12 mouse cellular contexts compared by ENCODE assay signal in the genomic region with DNA sequence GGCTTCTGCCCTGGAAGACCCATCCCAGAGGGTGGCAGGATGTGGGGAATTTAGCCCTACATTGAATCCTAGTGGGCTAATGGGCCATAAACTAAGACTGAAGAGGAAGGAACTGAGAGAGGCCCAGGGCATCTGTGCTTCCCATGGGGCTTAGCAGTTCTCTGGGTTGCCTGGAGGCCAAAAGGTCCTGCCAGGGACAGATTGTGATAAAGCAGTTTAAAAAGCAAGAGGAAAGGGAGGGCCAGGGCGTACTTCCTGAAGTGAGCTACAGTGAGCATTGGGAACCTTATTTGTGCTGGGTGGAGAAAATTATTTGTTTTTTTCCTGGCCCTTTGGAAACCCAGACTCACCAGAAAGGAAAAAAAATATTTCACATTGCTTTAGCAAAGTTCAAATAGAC.
DNase-seq lines count a peak whose midpoint lies in the region; ATAC-seq lines count a peak whose summit lies in the region.
"Had no signal": no experiment of that assay in that cellular context is flagged by ENCODE, and none has a peak within 500 bp of the region (broad histone marks: within the 10 kb centered on the region; RNA-seq: fewer than 3 reads in every experiment).

No protein-coding gene starts in this region.

- no peak for ATAC-seq in kidney, embryonic 15.5 days (replicated peaks; ENCODE audit: low FRiP score)
- ATAC-seq in common myeloid progenitor, adult 5-6 weeks (replicated peaks; ENCODE audit: low read depth, poor library complexity, severe bottlenecking), result peak; percentile 66
- ATAC-seq in megakaryocyte progenitor cell, adult 5-6 weeks (replicated peaks; ENCODE audit: poor library complexity), result peak; percentile 71
- ATAC-seq: midbrain, embryonic 13.5 days had no signal

- H3K36me3 ChIP-seq in kidney, embryonic 15.5 days, result no peaks in the 10 kb centered on the region
- H3K36me3 ChIP-seq: hindbrain, embryonic 10.5 days; midbrain, embryonic 13.5 days had no signal

- 82% methylated on average over 1 of the region's 1 CpGs for WGBS in kidney, embryonic 15.5 days

- intact Hi-C loops in left cerebral cortex, postnatal 4 days (cut with DNase I), result no loop called here

- H3K27me3 ChIP-seq in kidney, embryonic 15.5 days, result no peaks in the 10 kb centered on the region
- H3K27me3 ChIP-seq: midbrain, embryonic 13.5 days had no signal

- H3K4me3 ChIP-seq in kidney, embryonic 15.5 days (replicated peaks), result no peak overlapping the region
- H3K4me3 ChIP-seq: hindbrain, embryonic 10.5 days; midbrain, embryonic 13.5 days had no signal

- peaks cover 11% of the 10 kb centered on the region; the same call in 1 of the 2 replicates for H3K4me1 ChIP-seq in kidney, embryonic 15.5 days
- H3K4me1 ChIP-seq: midbrain, embryonic 13.5 days had no signal

- DNase-seq in kidney, adult 8-10 months, result peak; percentile 46 to 65
- DNase-seq in kidney, postnatal 25 days, result peak; percentile 64 to 81
- no peak for DNase-seq in left cerebral cortex, postnatal 4 days
- DNase-seq in embryo, embryonic 11 days, result no peak
- DNase-seq: cerebellum, adult 9-11 months; spleen, adult 18-20 months; thymus, adult 2 months had no signal

- H3K27ac ChIP-seq in kidney, embryonic 15.5 days, result no peak overlapping the region
- H3K27ac ChIP-seq: hindbrain, embryonic 10.5 days; midbrain, embryonic 13.5 days had no signal

- H3K9me3 ChIP-seq in kidney, embryonic 15.5 days (replicated peaks), result no peaks in the 10 kb centered on the region
- H3K9me3 ChIP-seq: hindbrain, embryonic 10.5 days; midbrain, embryonic 13.5 days had no signal

- H3K4me2 ChIP-seq in kidney, embryonic 15.5 days, result no peak overlapping the region
- H3K4me2 ChIP-seq: midbrain, embryonic 13.5 days had no signal

- no peak overlapping the region for H3K9ac ChIP-seq in kidney, embryonic 15.5 days
- H3K9ac ChIP-seq: midbrain, embryonic 13.5 days had no signal

Comparison
In these comparisons a context has a peak if more than half of its experiments do, and no peak if none do; other contexts are left out.
1. DNase-seq: peak in kidney, adult 8-10 months (2 of 2) and kidney, postnatal 25 days (2 of 2); none in left cerebral cortex, postnatal 4 days (single experiment) and embryo, embryonic 11 days (single experiment).